Mouse (Mus musculus) E14TG2a.4 (cell line): ENCODE measurements around the gene Ndufb7.
"Not testable (repeated sequence)": the region's sequence is repeated elsewhere in the genome, so short reads cannot be mapped to it uniquely, and the experiment has no call there.

Experiments
- CTCF ChIP-seq: conservative IDR thresholded peaks from 2 replicates; pipeline ENCODE4 v1.5.1; 2014; ENCODE audit warnings: low read length
- POU5F1 ChIP-seq: IDR thresholded peaks from 2 replicates; pipeline ENCODE4 v1.6.1; 2014; ENCODE audit warnings: low read length, borderline replicate concordance

DNA sequence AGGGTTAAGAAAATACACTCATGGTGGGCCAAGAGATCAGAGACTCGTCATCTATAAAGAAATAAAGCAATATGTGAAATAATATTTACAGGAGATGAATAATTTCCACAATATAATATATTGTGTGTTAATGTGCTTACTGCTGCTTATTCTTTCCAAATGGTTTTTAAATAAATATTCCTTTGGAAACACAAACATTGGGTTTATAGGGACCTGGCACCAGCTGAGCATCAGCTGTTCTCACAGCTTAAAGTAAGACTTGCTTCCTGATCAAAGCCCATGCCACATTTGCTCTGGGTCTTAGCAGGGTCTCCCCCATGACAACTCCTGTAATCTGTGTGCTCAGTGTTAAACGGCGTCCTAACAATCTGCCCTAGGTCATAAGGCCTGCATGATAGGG is 45.6 kb upstream of the Ndufb7 start:
- TF ChIP-seq CTCF, POU5F1: not testable (repeated sequence)
